Mouse (Mus musculus): ENCODE measurements around the gene Gm21985. TPM values are rescaled to one million over a fixed set of nuclear protein-coding genes. Genes with fewer than 3 reads are reported as not detected.

Gm21985 gene
- polyA plus RNA-seq, 1 experiment from 2014 or later = not detected

- Histone ChIP-seq H3K9ac (ENCODE audit: low read length) (no peak overlapping the region), H3K27ac (replicated peaks) (no peak overlapping the region), H3K9me3 (ENCODE audit: control insufficient read depth, low read length) (no peaks in the 10 kb centered on the region), H3K4me1 (replicated peaks; ENCODE audit: control insufficient read depth, insufficient read depth) (no peaks in the 10 kb centered on the region), H3K27me3 (ENCODE audit: control insufficient read depth, insufficient read depth, low read length) (no peaks in the 10 kb centered on the region), H3K4me3 (ENCODE audit: low read depth, low read length) (no peak overlapping the region), H3K4me2 (replicated peaks; ENCODE audit: low read depth) (no peak overlapping the region), H3K36me3 (ENCODE audit: control insufficient read depth, insufficient read depth, low read length) (no peaks in the 10 kb centered on the region)
- TF ChIP-seq EP300 (optimal IDR thresholded peaks at IDR 0.05) (no peak), CTCF (IDR thresholded peaks at IDR 0.05; ENCODE audit: low read depth) (no peak)
- 95% methylated on average over 2 of the region's 2 CpGs for WGBS
- ATAC-seq (ENCODE audit: low FRiP score, low TSS enrichment) (no peak), DNase-seq (ENCODE audit: low spot score) (no peak)
Observed at GRCm38 (mm10) chr2:112292823-112293222, 26.7 kb downstream of the Gm21985 start.

DNA sequence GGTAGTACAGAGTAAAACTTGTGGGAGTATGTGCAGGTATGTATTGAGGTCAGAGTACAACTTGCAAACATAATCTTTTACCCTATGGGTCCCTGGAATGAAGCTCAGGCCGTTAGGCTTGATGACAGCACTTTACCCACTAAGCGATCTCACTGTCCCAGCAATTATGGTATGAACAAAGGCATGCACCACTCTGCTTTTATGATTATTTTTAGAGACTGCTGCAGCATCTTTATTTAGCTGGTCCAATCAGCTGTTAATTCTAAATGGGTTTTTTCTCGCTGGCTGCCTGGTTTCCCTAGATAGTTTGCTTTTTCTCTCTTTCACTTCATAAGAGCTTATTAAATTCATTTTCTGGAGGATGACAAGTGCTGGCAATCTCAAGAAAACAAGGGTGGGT lies 30.1 kb downstream of the Gm21985 start:
- Histone ChIP-seq H3K4me3 (ENCODE audit: low read depth, low read length) (no peak overlapping the region), H3K36me3 (ENCODE audit: control insufficient read depth, insufficient read depth, low read length) (no peaks in the 10 kb centered on the region), H3K27ac (replicated peaks) (no peak overlapping the region), H3K9me3 (ENCODE audit: control insufficient read depth, low read length) (no peaks in the 10 kb centered on the region), H3K27me3 (ENCODE audit: control insufficient read depth, insufficient read depth, low read length) (no peaks in the 10 kb centered on the region), H3K4me1 (replicated peaks; ENCODE audit: control insufficient read depth, insufficient read depth) (no peaks in the 10 kb centered on the region), H3K9ac (ENCODE audit: low read length) (no peak overlapping the region), H3K4me2 (replicated peaks; ENCODE audit: low read depth) (no peak overlapping the region)
- DNase-seq (ENCODE audit: low spot score) = no peak
- no peak for ATAC-seq (ENCODE audit: low FRiP score, low TSS enrichment)
- WGBS = 84% methylated on average over 3 of the region's 3 CpGs
- TF ChIP-seq EP300 (optimal IDR thresholded peaks at IDR 0.05) (no peak), CTCF (IDR thresholded peaks at IDR 0.05; ENCODE audit: low read depth) (no peak)

- no peaks in the 10 kb centered on the region for H3K27me3 ChIP-seq (ENCODE audit: control insufficient read depth, insufficient read depth, low read length)
- WGBS = 91% methylated on average over 4 of the region's 4 CpGs
Observed at GRCm38 (mm10) chr2:112298221-112298620, 32.1 kb downstream of the Gm21985 start.

DNA sequence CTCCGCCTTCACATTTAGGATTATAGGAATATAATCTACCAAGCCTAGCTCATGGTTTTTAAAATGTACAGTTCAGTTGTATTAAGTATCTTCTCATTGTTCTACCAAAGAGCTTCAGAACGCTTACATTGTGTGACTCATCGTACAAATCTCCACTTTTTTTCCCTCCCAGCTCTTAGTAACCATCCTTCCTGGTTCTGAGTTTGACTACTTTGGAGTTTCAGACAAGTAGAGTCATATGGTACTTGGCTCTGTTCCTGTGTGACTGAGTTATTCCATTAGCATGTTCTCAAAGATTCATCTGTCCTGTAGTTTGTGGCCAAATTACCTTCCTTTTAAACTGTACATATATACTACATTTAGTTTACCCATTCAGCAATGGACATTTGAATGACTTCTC lies 42.6 kb downstream of the Gm21985 start:
- Histone ChIP-seq H3K9ac (ENCODE audit: low read length) (no peak overlapping the region), H3K4me1 (replicated peaks; ENCODE audit: control insufficient read depth, insufficient read depth) (no peaks in the 10 kb centered on the region), H3K36me3 (ENCODE audit: control insufficient read depth, insufficient read depth, low read length) (no peaks in the 10 kb centered on the region), H3K4me3 (ENCODE audit: low read depth, low read length) (no peak overlapping the region), H3K27me3 (ENCODE audit: control insufficient read depth, insufficient read depth, low read length) (no peaks in the 10 kb centered on the region), H3K27ac (replicated peaks) (no peak overlapping the region), H3K9me3 (ENCODE audit: control insufficient read depth, low read length) (no peaks in the 10 kb centered on the region), H3K4me2 (replicated peaks; ENCODE audit: low read depth) (no peak overlapping the region)
- ATAC-seq (ENCODE audit: low FRiP score, low TSS enrichment) (no peak), DNase-seq (ENCODE audit: low spot score) (no peak)
- TF ChIP-seq EP300 (optimal IDR thresholded peaks at IDR 0.05) (no peak), CTCF (IDR thresholded peaks at IDR 0.05; ENCODE audit: low read depth) (no peak)
- 60% methylated on average over 3 of the region's 3 CpGs for WGBS

More at GRCm38 (mm10) chr2:112298221-112298620, 32.1 kb downstream of the Gm21985 start:
- TF ChIP-seq EP300 (optimal IDR thresholded peaks at IDR 0.05) = no peak
- TF ChIP-seq CTCF (IDR thresholded peaks at IDR 0.05; ENCODE audit: low read depth) = no peak
- H3K27ac ChIP-seq (replicated peaks) = no peak overlapping the region
- DNase-seq (ENCODE audit: low spot score) = no peak
- no peak overlapping the region for H3K4me3 ChIP-seq (ENCODE audit: low read depth, low read length)
- no peak overlapping the region for H3K4me2 ChIP-seq (replicated peaks; ENCODE audit: low read depth)
- H3K4me1 ChIP-seq (replicated peaks; ENCODE audit: control insufficient read depth, insufficient read depth) = no peaks in the 10 kb centered on the region
- no peaks in the 10 kb centered on the region for H3K36me3 ChIP-seq (ENCODE audit: control insufficient read depth, insufficient read depth, low read length)
- no peak overlapping the region for H3K9ac ChIP-seq (ENCODE audit: low read length)
- no peak for ATAC-seq (ENCODE audit: low FRiP score, low TSS enrichment)
- no peaks in the 10 kb centered on the region for H3K9me3 ChIP-seq (ENCODE audit: control insufficient read depth, low read length)

GRCm38 (mm10) chr2:112309161-112309600 lies 43.1 kb downstream of the Gm21985 start:
- H3K9me3 ChIP-seq (ENCODE audit: control insufficient read depth, low read length) = no peaks in the 10 kb centered on the region
- no peak overlapping the region for H3K9ac ChIP-seq (ENCODE audit: low read length)
- DNase-seq (ENCODE audit: low spot score) (no peak), ATAC-seq (ENCODE audit: low FRiP score, low TSS enrichment) (no peak)
- no peaks in the 10 kb centered on the region for H3K36me3 ChIP-seq (ENCODE audit: control insufficient read depth, insufficient read depth, low read length)
- WGBS = 58% methylated on average over 10 of the region's 10 CpGs
- H3K4me1 ChIP-seq (replicated peaks; ENCODE audit: control insufficient read depth, insufficient read depth) = no peaks in the 10 kb centered on the region
- H3K27ac ChIP-seq (replicated peaks) = no peak overlapping the region
- TF ChIP-seq EP300 (optimal IDR thresholded peaks at IDR 0.05) (no peak), CTCF (IDR thresholded peaks at IDR 0.05; ENCODE audit: low read depth) (no peak)
- H3K4me2 ChIP-seq (replicated peaks; ENCODE audit: low read depth) = no peak overlapping the region
- H3K27me3 ChIP-seq (ENCODE audit: control insufficient read depth, insufficient read depth, low read length) = no peaks in the 10 kb centered on the region
- H3K4me3 ChIP-seq (ENCODE audit: low read depth, low read length) = no peak overlapping the region

GRCm38 (mm10) chr2:112315638-112316037 lies 49.5 kb downstream of the Gm21985 start:
- H3K9ac ChIP-seq (ENCODE audit: low read length) = no peak overlapping the region
- no peaks in the 10 kb centered on the region for H3K27me3 ChIP-seq (ENCODE audit: control insufficient read depth, insufficient read depth, low read length)
- no peak for TF ChIP-seq CTCF (IDR thresholded peaks at IDR 0.05; ENCODE audit: low read depth)
- no peak for TF ChIP-seq EP300 (optimal IDR thresholded peaks at IDR 0.05)
- H3K27ac ChIP-seq (replicated peaks) = no peak overlapping the region
- DNase-seq (ENCODE audit: low spot score) (no peak), ATAC-seq (ENCODE audit: low FRiP score, low TSS enrichment) (no peak)
- WGBS = 90% methylated on average over 7 of the region's 7 CpGs
- H3K4me3 ChIP-seq (ENCODE audit: low read depth, low read length) = no peak overlapping the region
- no peaks in the 10 kb centered on the region; the same call in 1 of the 2 replicates for H3K4me1 ChIP-seq (replicated peaks; ENCODE audit: control insufficient read depth, insufficient read depth)
- H3K36me3 ChIP-seq (ENCODE audit: control insufficient read depth, insufficient read depth, low read length) = no peaks in the 10 kb centered on the region
- H3K4me2 ChIP-seq (replicated peaks; ENCODE audit: low read depth) = no peak overlapping the region
- no peaks in the 10 kb centered on the region for H3K9me3 ChIP-seq (ENCODE audit: control insufficient read depth, low read length)

Measured in stomach, postnatal 0 days (tissue).